Mouse (Mus musculus) G1E-ER4 (cell line): ENCODE data around the gene Serinc4. TPM values are rescaled to one million over a fixed set of nuclear protein-coding genes. Genes with fewer than 3 reads are reported as not detected.
"Not testable (repeated sequence)": the region's sequence is repeated elsewhere in the genome, so short reads cannot be mapped to it uniquely, and the experiment has no call there.

Source experiments
- GATA1 ChIP-seq: IDR thresholded peaks from one replicate; pipeline ENCODE4 v1.8.0; 2012; ENCODE audit warnings: low read length, inconsistent platforms
- polyA plus RNA-seq: library from polyadenylated mRNA; stranded (reverse); fragments of >175 nt; gene quantifications from 2 replicates; pipeline ENCODE4 v1.2.3, GENCODE M21; 2012

Gene Serinc4
- not detected in 2 replicates for polyA plus RNA-seq

DNA sequence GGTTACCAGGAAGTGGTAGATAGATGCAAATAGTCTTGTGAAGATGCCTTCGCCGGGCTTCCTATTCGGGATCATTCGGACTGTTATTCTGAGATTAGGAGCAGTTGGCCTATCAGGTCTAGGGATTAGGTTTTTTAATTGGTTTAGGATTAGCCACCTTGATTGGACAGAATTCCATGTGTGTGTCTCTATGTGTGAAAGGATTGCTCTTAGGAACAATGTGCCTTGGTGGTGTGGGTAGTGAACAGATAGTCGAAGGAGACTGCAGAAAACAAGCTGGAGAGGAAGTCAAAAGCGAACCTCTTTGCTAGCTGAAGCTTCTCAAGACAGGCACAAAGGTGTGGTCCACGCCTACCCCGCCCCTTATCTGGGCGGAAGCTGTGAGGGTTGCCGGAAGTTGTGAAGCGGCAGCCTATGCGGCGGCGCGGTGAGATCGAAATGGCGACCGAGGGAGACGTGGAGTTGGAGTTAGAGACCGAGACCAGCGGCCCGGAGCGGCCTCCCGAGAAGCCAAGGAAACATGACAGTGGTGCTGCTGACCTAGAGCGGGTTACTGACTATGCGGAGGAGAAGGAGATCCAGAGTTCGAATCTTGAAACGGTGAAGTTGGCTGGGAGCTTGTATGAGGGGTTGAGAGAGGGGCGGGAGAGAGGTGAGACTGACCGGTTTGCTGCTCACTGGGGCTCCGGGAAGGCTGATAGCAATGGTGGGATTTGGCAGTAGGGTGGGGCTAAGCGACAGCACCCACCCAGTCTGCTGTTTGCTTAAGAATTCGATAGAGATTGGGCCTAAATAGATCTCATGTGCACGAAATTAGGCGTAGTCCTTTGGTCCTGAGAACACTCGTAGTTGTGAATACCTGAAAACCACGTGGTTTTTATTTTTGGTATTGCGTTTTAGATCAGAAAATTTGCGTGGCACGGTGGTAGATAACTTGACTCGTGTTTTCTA, at the start of gene Serinc4:
Gene Serinc4 (minus strand): TSS at position 90 of the 951 bp plus-strand sequence.
- no peak for TF ChIP-seq GATA1

- no peak for TF ChIP-seq GATA1
Measured at GRCm38 (mm10) chr2:121483576-121483975, 27.0 kb upstream of the Serinc4 start.

- TF ChIP-seq GATA1: no peak
Measured at GRCm38 (mm10) chr2:121480498-121480897, 23.9 kb upstream of the Serinc4 start.

DNA sequence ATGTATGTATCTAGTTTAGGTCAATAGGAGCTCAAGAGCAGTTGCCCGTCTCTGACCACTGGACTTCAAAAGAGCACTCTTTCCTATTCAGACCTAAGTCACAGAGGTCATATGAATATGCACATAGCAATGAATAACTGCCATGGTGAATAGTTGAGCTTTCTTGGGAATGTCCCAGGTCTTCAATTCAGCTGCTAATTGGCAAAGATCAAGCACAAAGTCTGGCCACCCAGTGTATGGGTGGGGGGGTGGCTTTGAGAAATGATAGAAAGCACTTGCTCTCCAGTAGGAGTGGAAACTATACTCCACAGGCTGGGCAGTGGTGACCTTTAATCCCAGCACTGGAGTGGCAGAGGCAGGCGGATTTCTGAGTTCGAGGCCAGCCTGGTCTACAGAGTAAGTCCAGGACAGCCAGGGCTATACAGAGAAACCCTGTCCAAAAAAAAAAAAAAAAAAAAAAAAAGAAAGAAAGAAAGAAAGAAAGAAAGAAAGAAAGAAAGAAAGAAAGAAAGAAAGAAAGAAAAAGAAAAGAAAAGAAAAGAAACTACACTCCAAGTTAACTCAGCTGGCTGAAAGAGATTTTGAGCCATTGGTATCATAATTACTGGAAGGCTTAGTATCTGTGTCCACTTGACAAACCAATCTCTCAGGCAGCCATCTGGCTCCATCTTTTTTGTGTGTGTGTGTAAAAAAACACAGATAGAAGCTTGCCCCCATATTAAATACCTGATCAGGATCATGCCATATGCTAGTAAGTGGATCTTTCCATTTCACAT, 21.1 kb upstream of the Serinc4 start:
- TF ChIP-seq GATA1: no peak

DNA sequence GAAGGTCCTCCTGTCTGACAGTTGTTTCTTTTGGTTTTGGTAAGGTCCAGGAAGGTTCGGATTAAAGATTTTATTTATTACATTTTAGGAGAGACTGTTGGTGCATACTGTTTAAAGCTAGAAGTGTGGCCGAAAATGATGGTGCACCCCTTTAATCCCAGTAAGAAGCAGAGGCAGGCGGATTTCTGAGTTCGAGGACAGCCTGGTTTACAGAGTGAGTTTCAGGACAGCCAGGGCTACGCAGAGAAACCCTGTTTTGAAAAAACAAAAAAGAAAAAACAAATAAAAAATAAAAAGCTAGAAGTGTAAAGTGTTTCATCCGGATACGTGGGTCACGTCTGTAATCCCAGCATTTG, 17.6 kb upstream of the Serinc4 start:
- TF ChIP-seq GATA1: no peak

- not testable (repeated sequence) for TF ChIP-seq GATA1
Measured at GRCm38 (mm10) chr2:121473301-121474179, 17.0 kb upstream of the Serinc4 start, which contains the start of gene Mfap1b. Mfap1b (minus strand) TSS chr2:121474067.

GRCm38 (mm10) chr2:121460071-121460470, 3.5 kb upstream of the Serinc4 start:
- TF ChIP-seq GATA1: no peak

DNA sequence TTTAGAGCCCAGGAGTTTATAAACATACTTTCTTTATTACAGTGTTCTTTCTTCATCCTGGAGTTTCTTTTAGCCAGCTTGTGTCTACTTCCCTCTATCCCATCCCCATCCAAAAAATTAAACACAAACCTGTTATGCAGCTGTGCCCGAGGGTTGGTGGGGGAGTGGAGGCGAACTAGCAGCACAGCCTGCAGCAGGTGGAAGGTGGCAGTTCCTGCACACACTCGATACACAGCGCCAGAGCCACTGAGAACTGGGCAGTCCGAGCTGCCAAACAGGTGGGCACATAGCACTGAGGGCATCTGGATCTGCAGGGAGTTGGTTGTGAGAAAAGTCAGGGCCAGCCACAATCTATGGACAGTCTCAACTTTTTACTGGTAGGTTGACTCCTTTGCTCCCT, 1.0 kb downstream of the Serinc4 start:
- no peak for TF ChIP-seq GATA1

GRCm38 (mm10) chr2:121453917-121454316, 2.7 kb downstream of the Serinc4 start:
- TF ChIP-seq GATA1: no peak

DNA sequence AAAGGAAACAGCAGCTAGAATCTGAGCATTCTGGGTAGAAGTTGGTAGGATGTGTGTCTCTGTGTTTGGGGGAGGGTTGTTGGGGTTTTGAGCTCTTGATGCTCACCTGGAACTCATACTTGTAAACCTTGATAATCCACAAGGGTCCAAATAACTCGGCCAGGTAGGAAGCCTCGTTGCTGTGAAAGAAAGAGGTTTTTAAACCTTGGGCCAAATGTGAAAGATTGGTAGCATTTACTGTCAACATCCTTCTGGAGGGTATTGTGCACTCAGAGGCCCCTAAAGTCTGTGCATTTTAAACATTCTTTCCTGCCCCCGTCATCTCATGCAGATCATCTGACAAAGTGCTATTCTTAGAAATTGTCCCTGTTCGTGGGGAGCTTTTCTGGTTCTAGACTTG, 3.6 kb downstream of the Serinc4 start, which contains the start of gene Hypk:
Gene Hypk (plus strand): TSS at position 301 of the 400 bp plus-strand sequence.
- no peak for TF ChIP-seq GATA1

- TF ChIP-seq GATA1: no peak
Measured at GRCm38 (mm10) chr2:121452361-121452760, 4.2 kb downstream of the Serinc4 start.

DNA sequence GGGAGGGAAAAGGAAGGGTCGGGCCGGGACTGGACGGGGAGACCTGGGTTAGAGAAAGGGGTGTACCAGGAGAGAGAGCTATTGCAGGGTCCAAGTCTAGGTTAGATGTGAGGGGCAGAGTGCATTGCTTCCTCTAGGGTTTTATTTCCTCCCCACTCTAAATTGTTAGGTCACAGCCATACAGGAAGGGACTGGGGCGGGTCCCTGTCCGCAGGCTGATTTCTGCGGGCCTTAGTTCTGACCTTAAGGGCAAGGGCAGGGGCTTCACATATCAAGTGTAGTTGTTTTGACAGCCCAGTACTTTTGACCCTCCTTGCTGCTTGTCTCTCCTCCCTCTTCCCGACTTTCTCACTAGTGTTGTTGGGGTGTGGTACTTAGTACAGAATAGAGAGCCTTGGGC, 6.5 kb downstream of the Serinc4 start:
- no peak for TF ChIP-seq GATA1

- no peak for TF ChIP-seq GATA1
Measured at GRCm38 (mm10) chr2:121449545-121450011, 7.0 kb downstream of the Serinc4 start.

DNA sequence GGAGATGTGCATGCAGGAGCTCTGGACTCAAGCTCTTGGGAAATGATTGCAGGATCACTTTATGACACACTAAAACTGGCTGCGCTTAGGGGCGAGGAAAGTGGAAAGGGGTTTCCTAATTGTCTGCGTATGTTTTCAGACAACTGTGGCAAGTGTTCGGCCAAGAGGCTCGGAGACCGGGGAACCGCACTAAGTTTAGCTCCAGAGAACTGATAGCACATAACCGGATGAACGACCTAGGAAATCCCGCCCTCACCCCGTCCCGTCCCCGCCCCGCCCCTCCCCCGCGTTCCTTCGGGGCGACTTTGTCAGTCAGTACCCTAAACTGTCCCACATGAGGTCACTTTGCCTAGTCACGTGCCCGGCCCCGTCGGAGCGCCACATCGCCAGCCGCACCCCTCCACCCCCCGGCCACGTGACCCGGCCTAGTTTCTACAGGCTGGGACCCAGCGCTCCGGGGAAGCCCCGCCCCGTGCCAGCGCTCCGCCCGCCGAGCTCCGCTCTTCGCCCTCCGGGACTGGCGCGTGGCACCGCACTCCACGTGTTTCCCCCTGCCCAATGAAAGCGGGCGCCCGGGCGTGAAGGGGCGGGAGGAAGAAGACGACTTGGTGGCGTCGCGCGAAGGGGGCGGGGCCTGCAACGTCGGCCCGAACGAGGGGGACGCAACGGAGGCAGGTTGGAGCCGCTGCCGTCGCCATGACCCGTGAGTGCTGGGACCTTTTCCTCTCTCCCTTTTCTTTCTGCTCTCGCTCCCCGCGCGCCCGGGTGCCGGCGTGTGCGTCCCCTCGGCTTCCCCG, 7.6 kb downstream of the Serinc4 start, which contains the start of gene Serf2:
Gene Serf2 (plus strand): TSS at position 457 of the 797 bp plus-strand sequence.
- no peak for TF ChIP-seq GATA1
